Mouse (Mus musculus) small intestine, adult 2 months (tissue): ENCODE results near the gene Mybphl. TPM values are rescaled to one million over a fixed set of nuclear protein-coding genes. Genes with fewer than 3 reads are reported as not detected.

Source experiments
- H3K27ac ChIP-seq: fragments of 200-500 bp; 2 replicates; pipeline ENCODE4 v1.5.1; 2012; ENCODE audit warnings: low read depth, low read length, control low read depth, inconsistent platforms; ENCODE audit not compliant: insufficient read depth
- H3K27me3 ChIP-seq: fragments of 200-500 bp; 2 replicates; pipeline ENCODE4 v1.6.1; 2012; ENCODE audit warnings: mild to moderate bottlenecking, moderate library complexity, low read length, inconsistent platforms; ENCODE audit not compliant: control insufficient read depth, insufficient read depth
- H3K36me3 ChIP-seq: fragments of 200-500 bp; 2 replicates; pipeline ENCODE4 v1.6.1; 2012; ENCODE audit warnings: mild to moderate bottlenecking, low read length, control low read depth, inconsistent platforms; ENCODE audit not compliant: control insufficient read depth, insufficient read depth
- H3K4me1 ChIP-seq: fragments of 200-500 bp; 2 replicates; pipeline ENCODE4 v1.6.1; 2012; ENCODE audit warnings: low read length, inconsistent platforms, mixed read lengths; ENCODE audit not compliant: control insufficient read depth, insufficient read depth, insufficient read length
- H3K4me3 ChIP-seq: fragments of 200-500 bp; 2 replicates; pipeline ENCODE4 v1.5.1; 2012; ENCODE audit warnings: low read depth, mild to moderate bottlenecking, control low read depth, inconsistent platforms, low read length, moderate library complexity
- CTCF ChIP-seq: fragments of 200-500 bp; IDR thresholded peaks from 2 replicates; pipeline ENCODE4 v1.5.1; 2012; ENCODE audit warnings: low read depth, mild to moderate bottlenecking, control low read depth, inconsistent platforms, low read length, moderate library complexity, mixed read lengths; ENCODE audit not compliant: insufficient replicate concordance, insufficient read length; ENCODE audit errors: extremely low read depth
- POLR2A ChIP-seq: fragments of 200-500 bp; IDR thresholded peaks from 2 replicates; pipeline ENCODE4 v1.6.1; 2012; ENCODE audit warnings: low read depth, mild to moderate bottlenecking, control low read depth, inconsistent platforms, low read length, moderate library complexity
- WGBS: fragments of 180-500 bp; shearing (Covaris S2); methylation state at CpG from one replicate; pipeline ENCODE4 v1.1.7; 2018; 5-methylcytosine and 5-hydroxymethylcytosine counted together
- polyA plus RNA-seq: library from polyadenylated mRNA; depleted of rRNA; stranded (reverse); fragments of >200 nt; gene quantifications from 2 replicates; pipeline ENCODE4 v1.2.3, GENCODE M21; 2012

Gene Mybphl
- polyA plus RNA-seq, 1 experiment: not detected

GRCm38 (mm10) chr3:108368721-108369120 is 4.0 kb downstream of the Mybphl start:
- Histone ChIP-seq H3K27ac (no peak overlapping the region), H3K4me3 (no peak overlapping the region), H3K36me3 (no peaks in the 10 kb centered on the region), H3K27me3 (no peaks in the 10 kb centered on the region), H3K4me1 (peaks cover 8% of the 10 kb centered on the region)
- TF ChIP-seq POLR2A: no peak
- TF ChIP-seq CTCF: no peak
- 65% methylated on average over 5 of the region's 5 CpGs for WGBS

- Histone ChIP-seq H3K27me3 (no peaks in the 10 kb centered on the region), H3K4me3 (no peak overlapping the region), H3K36me3 (no peaks in the 10 kb centered on the region), H3K4me1 (peaks cover 5% of the 10 kb centered on the region), H3K27ac (no peak overlapping the region)
- TF ChIP-seq POLR2A (no peak), CTCF (no peak)
- WGBS: 28% methylated on average over 3 of the region's 3 CpGs
These were observed 7.6 kb downstream of the Mybphl start for GRCm38 (mm10) chr3:108372274-108372673.

DNA sequence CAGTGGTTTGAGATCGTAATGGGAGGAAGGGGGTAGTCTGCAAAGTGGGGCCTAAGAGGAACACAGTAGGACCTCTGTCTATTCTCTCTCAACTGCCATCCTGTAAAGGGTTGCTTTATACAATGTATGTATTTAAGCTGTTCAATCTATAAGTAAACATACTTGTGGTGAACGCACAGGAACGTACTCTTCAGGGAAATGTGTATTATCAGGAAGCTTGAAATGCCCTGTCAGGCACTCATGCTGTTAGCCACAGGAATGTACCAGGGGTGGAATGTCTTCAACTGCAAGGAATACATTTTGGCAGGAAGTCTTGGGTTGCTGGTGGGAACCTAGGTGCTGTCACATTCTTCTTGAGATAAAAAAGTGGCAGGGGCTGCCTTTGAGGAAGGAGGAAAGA is 8.0 kb downstream of the Mybphl start:
- TF ChIP-seq CTCF (no peak), POLR2A (no peak)
- WGBS: 53% methylated on average over 3 of the region's 3 CpGs
- H3K4me1 ChIP-seq: peaks cover 2% of the 10 kb centered on the region
- H3K36me3 ChIP-seq: no peaks in the 10 kb centered on the region
- no peaks in the 10 kb centered on the region for H3K27me3 ChIP-seq
- no peak overlapping the region for H3K27ac ChIP-seq
- H3K4me3 ChIP-seq: no peak overlapping the region

DNA sequence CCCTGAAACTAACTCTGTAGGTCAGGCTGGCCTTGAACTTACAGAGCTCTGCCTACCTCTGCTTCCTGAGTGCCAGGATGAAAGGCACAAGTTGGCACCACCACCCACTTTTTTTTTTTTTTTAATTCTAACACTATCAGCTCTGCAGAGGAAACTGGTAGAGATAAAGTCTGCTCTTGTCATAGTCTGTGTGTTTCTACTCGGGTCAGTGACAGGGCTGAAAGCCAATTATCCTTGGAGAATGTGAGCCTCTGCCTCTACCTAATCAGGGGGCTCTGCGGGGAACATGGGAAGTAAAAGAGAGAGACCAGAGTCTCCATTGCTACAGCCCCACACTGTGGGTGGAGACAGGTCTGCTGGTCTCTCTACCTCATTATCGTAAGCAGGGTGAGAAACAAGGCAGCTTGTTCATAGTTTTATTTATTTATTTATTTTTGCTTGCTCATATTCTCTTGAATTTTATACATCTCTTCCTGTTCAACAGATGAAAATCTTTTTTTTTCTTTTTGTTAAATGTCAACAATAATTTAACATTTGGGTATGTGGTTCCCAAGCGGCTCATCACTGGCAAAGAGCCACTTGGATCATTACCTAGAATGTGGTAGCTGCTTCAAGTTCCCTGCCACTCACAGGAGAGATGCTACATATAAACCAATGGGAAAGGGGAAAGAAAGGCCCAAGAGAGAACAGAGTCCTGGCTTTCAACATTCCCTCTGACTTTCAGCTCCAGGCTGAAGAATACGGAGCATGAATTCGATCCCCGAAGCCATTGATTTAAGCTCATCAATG is 14.4 kb downstream of the Mybphl start:
- Histone ChIP-seq H3K36me3 (no peaks in the 10 kb centered on the region), H3K27me3 (no peaks in the 10 kb centered on the region), H3K4me3 (no peak overlapping the region), H3K4me1 (peaks cover 11% of the 10 kb centered on the region), H3K27ac (no peak overlapping the region)
- TF ChIP-seq POLR2A (no peak), CTCF (no peak)
- 82% methylated on average over 7 of the region's 7 CpGs for WGBS

GRCm38 (mm10) chr3:108380695-108381094 is 16.0 kb downstream of the Mybphl start:
- Histone ChIP-seq H3K4me1 (peaks cover 12% of the 10 kb centered on the region), H3K27ac (no peak overlapping the region), H3K4me3 (no peak overlapping the region), H3K27me3 (no peaks in the 10 kb centered on the region), H3K36me3 (no peaks in the 10 kb centered on the region)
- TF ChIP-seq POLR2A (no peak), CTCF (peak; percentile 45; the same call in 1 of the 2 replicates)
- whole genome bisulfite sequencing: 89% methylated on average over 6 of the region's 6 CpGs

DNA sequence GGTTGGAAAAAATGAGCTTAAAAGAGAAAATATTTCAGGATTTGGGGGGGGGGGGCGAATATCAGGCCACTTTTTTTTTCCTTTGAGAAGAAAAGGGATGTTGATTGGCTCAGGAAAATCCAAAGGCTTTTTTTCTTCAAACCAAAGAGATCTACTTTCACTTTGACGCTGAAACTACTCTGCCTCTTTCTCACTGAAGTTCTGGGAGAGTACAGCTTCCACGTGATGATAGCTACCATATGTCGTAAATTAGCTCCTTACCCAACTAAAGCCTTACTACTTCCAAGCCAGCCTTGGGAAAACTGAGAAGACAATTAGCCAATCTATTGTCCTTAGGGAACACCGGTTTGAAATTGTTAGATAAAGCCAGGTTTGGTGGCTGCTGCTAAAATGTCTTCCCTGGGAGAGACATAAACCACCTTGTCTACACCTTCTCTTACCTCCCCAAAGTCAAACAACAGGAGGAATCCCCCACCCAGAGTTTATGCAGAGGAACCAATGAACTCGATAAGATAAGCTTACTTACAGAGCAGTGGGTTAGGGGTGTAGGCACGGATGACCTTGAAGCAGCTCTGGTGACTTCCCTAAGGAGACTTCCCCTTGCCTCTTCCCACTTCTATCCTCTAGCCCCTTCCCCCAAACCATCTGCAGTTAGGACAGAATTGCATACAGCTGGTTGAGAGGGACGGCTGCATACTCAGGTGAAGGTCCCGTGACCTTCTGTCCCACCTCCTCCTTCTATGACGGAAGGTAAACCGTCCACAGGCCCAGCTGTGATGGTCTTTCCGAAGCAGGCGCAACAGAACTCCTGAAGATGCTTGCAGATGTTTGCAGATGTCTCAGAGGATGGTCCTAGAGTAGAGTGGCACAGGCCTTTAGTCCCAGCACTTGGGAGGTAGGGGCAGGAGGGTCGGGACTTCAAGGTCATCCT is 17.5 kb downstream of the Mybphl start:
- Histone ChIP-seq H3K27me3 (no peaks in the 10 kb centered on the region), H3K36me3 (no peaks in the 10 kb centered on the region), H3K27ac (no peak overlapping the region; the same call in 1 of the 2 replicates), H3K4me1 (peaks cover 17% of the 10 kb centered on the region), H3K4me3 (no peak overlapping the region)
- TF ChIP-seq CTCF (no peak), POLR2A (no peak)
- 52% methylated on average over 14 of the region's 14 CpGs for WGBS
